Mouse (Mus musculus) hindbrain, embryonic 14.5 days (tissue): ENCODE results near the gene Inppl1. TPM values are rescaled to one million over a fixed set of nuclear protein-coding genes. Genes with fewer than 3 reads are reported as not detected.

Experiments used
- ATAC-seq: fragments of 200-750 bp; cut with Nextera tagmentation; 2 replicates; pipeline ENCODE4 v1.8.0; 2017; ENCODE audit warnings: moderate number of reproducible peaks, mild to moderate bottlenecking, moderate TSS enrichment, moderate library complexity; ENCODE audit not compliant: low FRiP score
- DNase-seq: peaks from one replicate; pipeline ENCODE4 v3.0.0-alpha.2; 2015; ENCODE audit warnings: low spot score
- H3K27ac ChIP-seq: fragments of 300-500 bp; sonication (generic); 2 replicates; pipeline ENCODE4 v1.5.1; 2014; ENCODE audit warnings: mild to moderate bottlenecking, moderate library complexity
- H3K27me3 ChIP-seq: fragments of 300-500 bp; sonication (generic); 2 replicates; pipeline ENCODE4 v1.6.1; 2014; ENCODE audit warnings: mild to moderate bottlenecking, low read length, mixed read lengths; ENCODE audit not compliant: control insufficient read depth, insufficient read depth
- H3K36me3 ChIP-seq: fragments of 300-500 bp; sonication (generic); replicated peaks from 2 replicates; pipeline ENCODE4 v1.6.1; 2014; ENCODE audit not compliant: control insufficient read depth, insufficient read depth
- H3K4me1 ChIP-seq: fragments of 300-500 bp; sonication (generic); replicated peaks from 2 replicates; pipeline ENCODE4 v1.6.1; 2014; ENCODE audit warnings: antibody characterized with exemption, low read length, mixed read lengths; ENCODE audit not compliant: control insufficient read depth, insufficient read depth
- H3K4me2 ChIP-seq: fragments of 300-500 bp; sonication (generic); replicated peaks from 2 replicates; pipeline ENCODE4 v1.6.1; 2014; ENCODE audit warnings: mild to moderate bottlenecking, moderate library complexity
- H3K4me3 ChIP-seq: fragments of 300-500 bp; sonication (generic); replicated peaks from 2 replicates; pipeline ENCODE4 v1.5.1; 2014; ENCODE audit warnings: mild to moderate bottlenecking, low read length
- H3K9ac ChIP-seq: fragments of 300-500 bp; sonication (generic); 2 replicates; pipeline ENCODE4 v1.6.1; 2014
- H3K9me3 ChIP-seq: fragments of 300-500 bp; sonication (generic); 2 replicates; pipeline ENCODE4 v1.6.1; 2016; ENCODE audit warnings: low read length; ENCODE audit not compliant: control insufficient read depth
- WGBS: fragments of 180-500 bp; shearing (Covaris S2); extraction: QIAGEN DNeasy Blood & Tissue Kit; methylation state at CpG from one replicate; pipeline ENCODE4 v1.1.7; 2014; 5-methylcytosine and 5-hydroxymethylcytosine counted together
- polyA plus RNA-seq: library from polyadenylated mRNA; unstranded; fragments of >200 nt; fragmentation: Nextera tagmentation; extraction: Ambion mirVana; gene quantifications from 2 replicates; pipeline ENCODE4 v1.2.1, GENCODE M21; 2014

Gene Inppl1
- polyA plus RNA-seq, 1 experiment from 2014 or later = 10.5 TPM

GRCm38 (mm10) chr7:101852846-101853245, 14.8 kb upstream of the Inppl1 start:
- H3K36me3 ChIP-seq = no peaks in the 10 kb centered on the region
- 87% methylated on average over 6 of the region's 6 CpGs for WGBS
- ATAC-seq = no peak
- H3K9ac ChIP-seq = no peak overlapping the region
- no peak overlapping the region for H3K4me3 ChIP-seq
- no peaks in the 10 kb centered on the region for H3K9me3 ChIP-seq
- DNase-seq = no peak
- no peaks in the 10 kb centered on the region for H3K27me3 ChIP-seq
- H3K27ac ChIP-seq = no peak overlapping the region
- H3K4me1 ChIP-seq = no peaks in the 10 kb centered on the region
- H3K4me2 ChIP-seq = no peak overlapping the region

- DNase-seq = no peak
- Histone ChIP-seq H3K4me2 (no peak overlapping the region), H3K36me3 (no peaks in the 10 kb centered on the region), H3K9me3 (no peaks in the 10 kb centered on the region), H3K27ac (no peak overlapping the region), H3K4me3 (no peak overlapping the region), H3K9ac (no peak overlapping the region), H3K4me1 (no peaks in the 10 kb centered on the region), H3K27me3 (no peaks in the 10 kb centered on the region)
- WGBS = 85% methylated on average over 6 of the region's 6 CpGs
- no peak for ATAC-seq
Observed at GRCm38 (mm10) chr7:101851689-101852088, 13.7 kb upstream of the Inppl1 start.

- no peaks in the 10 kb centered on the region for H3K9me3 ChIP-seq
- H3K4me1 ChIP-seq = no peaks in the 10 kb centered on the region
- no peaks in the 10 kb centered on the region for H3K27me3 ChIP-seq
- ATAC-seq (no peak), DNase-seq (no peak)
- no peak overlapping the region for H3K4me2 ChIP-seq
- H3K36me3 ChIP-seq = no peaks in the 10 kb centered on the region
- 96% methylated on average over 1 of the region's 1 CpGs for WGBS
- no peak overlapping the region for H3K9ac ChIP-seq
- no peak overlapping the region for H3K27ac ChIP-seq
- H3K4me3 ChIP-seq = no peak overlapping the region
Observed at GRCm38 (mm10) chr7:101847934-101848333, 9.9 kb upstream of the Inppl1 start.

GRCm38 (mm10) chr7:101844186-101844585, 6.2 kb upstream of the Inppl1 start:
- Histone ChIP-seq H3K4me1 (no peaks in the 10 kb centered on the region), H3K27ac (no peak overlapping the region), H3K9me3 (no peaks in the 10 kb centered on the region), H3K4me2 (no peak overlapping the region), H3K4me3 (no peak overlapping the region), H3K9ac (no peak overlapping the region), H3K27me3 (no peaks in the 10 kb centered on the region), H3K36me3 (no peaks in the 10 kb centered on the region)
- WGBS = 79% methylated on average over 6 of the region's 6 CpGs
- ATAC-seq (no peak), DNase-seq (no peak)

- no peak for DNase-seq
- Histone ChIP-seq H3K4me1 (peaks cover 31% of the 10 kb centered on the region), H3K9me3 (no peaks in the 10 kb centered on the region), H3K4me3 (peak overlapping the region; percentile 68), H3K4me2 (peak overlapping the region; percentile 97), H3K36me3 (no peaks in the 10 kb centered on the region), H3K9ac (peak overlapping the region; percentile 74), H3K27ac (peak overlapping the region; percentile 84), H3K27me3 (peaks cover 21% of the 10 kb centered on the region; the same call in 1 of the 2 replicates)
- WGBS = under 1% methylated on average over 20 of the region's 20 CpGs
- no peak for ATAC-seq
Observed at GRCm38 (mm10) chr7:101837154-101837605, 849 bp downstream of the Inppl1 start.

GRCm38 (mm10) chr7:101836271-101837153, 1.5 kb downstream of the Inppl1 start:
- H3K4me3 ChIP-seq = peak overlapping the region; percentile 68
- ATAC-seq (peak; percentile 47), DNase-seq (peak; percentile 60)
- H3K9me3 ChIP-seq = no peaks in the 10 kb centered on the region
- peak overlapping the region; percentile 97 for H3K4me2 ChIP-seq
- peaks cover 21% of the 10 kb centered on the region; the same call in 1 of the 2 replicates for H3K27me3 ChIP-seq
- H3K36me3 ChIP-seq = 0 out of 2 replicates have a peak, but pooled peaks cover 2% of the 10 kb centered on the region
- H3K27ac ChIP-seq = peak overlapping the region; percentile 84
- peaks cover 31% of the 10 kb centered on the region for H3K4me1 ChIP-seq
- WGBS = under 1% methylated on average over 63 of the region's 63 CpGs
- H3K9ac ChIP-seq = peak overlapping the region; percentile 74

GRCm38 (mm10) chr7:101835457-101836109, 2.4 kb downstream of the Inppl1 start:
- WGBS = 49% methylated on average over 5 of the region's 5 CpGs
- H3K4me3 ChIP-seq = peak overlapping the region; percentile 68
- ATAC-seq (no peak), DNase-seq (no peak)
- no peak overlapping the region for H3K27ac ChIP-seq
- H3K27me3 ChIP-seq = peaks cover 21% of the 10 kb centered on the region; the same call in 1 of the 2 replicates
- peak overlapping the region; percentile 74; the same call in 1 of the 2 replicates for H3K9ac ChIP-seq
- H3K36me3 ChIP-seq = 0 out of 2 replicates have a peak, but pooled peaks cover 8% of the 10 kb centered on the region
- no peaks in the 10 kb centered on the region for H3K9me3 ChIP-seq
- H3K4me1 ChIP-seq = peaks cover 31% of the 10 kb centered on the region
- H3K4me2 ChIP-seq = peak overlapping the region; percentile 97

- Histone ChIP-seq H3K27me3 (peaks cover 21% of the 10 kb centered on the region; the same call in 1 of the 2 replicates), H3K4me2 (peak overlapping the region; percentile 97), H3K4me3 (no peak overlapping the region), H3K36me3 (peaks cover 13% of the 10 kb centered on the region; the same call in 1 of the 2 replicates), H3K9me3 (no peaks in the 10 kb centered on the region), H3K27ac (no peak overlapping the region), H3K4me1 (peaks cover 31% of the 10 kb centered on the region), H3K9ac (no peak overlapping the region)
- 53% methylated on average over 3 of the region's 3 CpGs for WGBS
- ATAC-seq (no peak), DNase-seq (no peak)
Observed at GRCm38 (mm10) chr7:101834903-101835302, 3.1 kb downstream of the Inppl1 start.

GRCm38 (mm10) chr7:101833916-101834584, 4.0 kb downstream of the Inppl1 start:
- Histone ChIP-seq H3K4me1 (peaks cover 31% of the 10 kb centered on the region), H3K27me3 (peaks cover 21% of the 10 kb centered on the region; the same call in 1 of the 2 replicates), H3K9ac (no peak overlapping the region), H3K9me3 (no peaks in the 10 kb centered on the region), H3K36me3 (peaks cover 20% of the 10 kb centered on the region; the same call in 1 of the 2 replicates), H3K4me3 (no peak overlapping the region), H3K27ac (no peak overlapping the region), H3K4me2 (peak overlapping the region; percentile 97)
- ATAC-seq (no peak), DNase-seq (no peak)
- 55% methylated on average over 3 of the region's 3 CpGs for WGBS
